Mouse (Mus musculus) kidney, adult 18-20 months (tissue): ENCODE measurements at regions not wholly inside any gene's neighbourhood (a gene's known extent, or its start where the extent isn't known, plus 50 kb on each side); places are given as distances from the start of the nearest gene placed in this dataset.

Experiments used
- DNase-seq: peaks from one replicate; pipeline ENCODE4 v3.0.0; 2021

GRCm38 (mm10) chr12:99097618-99098066 lies 177.3 kb downstream of the Ttc8 start:
- no peak for DNase-seq

- DNase-seq: no peak
Observed at GRCm38 (mm10) chr12:99099881-99100280, 179.5 kb downstream of the Ttc8 start.

- DNase-seq: no peak
Observed at GRCm38 (mm10) chr12:99108616-99109015, 188.2 kb downstream of the Ttc8 start.

- DNase-seq: no peak
Observed at GRCm38 (mm10) chr12:99113781-99114180, 193.4 kb downstream of the Ttc8 start.

GRCm38 (mm10) chr12:99116491-99116890 lies 196.1 kb downstream of the Ttc8 start:
- no peak for DNase-seq

GRCm38 (mm10) chr12:99118381-99119115 lies 198.2 kb downstream of the Ttc8 start:
- no peak for DNase-seq

- no peak for DNase-seq
Observed at GRCm38 (mm10) chr12:99119966-99120365, 199.6 kb downstream of the Ttc8 start.

- DNase-seq: no peak
Observed at GRCm38 (mm10) chr12:99123611-99124495, 203.5 kb downstream of the Ttc8 start.

GRCm38 (mm10) chr12:99126129-99126528 lies 205.8 kb downstream of the Ttc8 start:
- DNase-seq: no peak
